Mouse (Mus musculus) kidney, embryonic 16.5 days (tissue): ENCODE measurements around the gene Tfrc. TPM values are rescaled to one million over a fixed set of nuclear protein-coding genes. Genes with fewer than 3 reads are reported as not detected.

Experiments
- ATAC-seq: fragments of 200-750 bp; cut with Nextera tagmentation; 2 replicates; pipeline ENCODE4 v1.8.0; 2017; ENCODE audit warnings: moderate TSS enrichment; ENCODE audit not compliant: low FRiP score, low TSS enrichment
- H3K27ac ChIP-seq: fragments of 300-500 bp; sonication (generic); 2 replicates; pipeline ENCODE4 v1.5.1; 2014; ENCODE audit warnings: low read length
- H3K27me3 ChIP-seq: fragments of 300-500 bp; sonication (generic); 2 replicates; pipeline ENCODE4 v1.6.1; 2014; ENCODE audit warnings: low read length, control low read depth, mixed read lengths; ENCODE audit not compliant: insufficient read depth
- H3K36me3 ChIP-seq: fragments of 300-500 bp; sonication (generic); 2 replicates; pipeline ENCODE4 v1.6.1; 2014; ENCODE audit warnings: low read length, control low read depth, mixed read lengths; ENCODE audit not compliant: insufficient read depth
- H3K4me1 ChIP-seq: fragments of 300-500 bp; sonication (generic); 2 replicates; pipeline ENCODE4 v1.6.1; 2014; ENCODE audit warnings: low read length, control low read depth, mixed read lengths; ENCODE audit not compliant: insufficient read depth
- H3K4me2 ChIP-seq: fragments of 300-500 bp; sonication (generic); replicated peaks from 2 replicates; pipeline ENCODE4 v1.6.1; 2014; ENCODE audit warnings: low read depth, low read length
- H3K4me3 ChIP-seq: fragments of 300-500 bp; sonication (generic); 2 replicates; pipeline ENCODE4 v1.5.1; 2014; ENCODE audit warnings: mild to moderate bottlenecking, low read length
- H3K9ac ChIP-seq: fragments of 300-500 bp; sonication (generic); replicated peaks from 2 replicates; pipeline ENCODE4 v1.6.1; 2014; ENCODE audit warnings: low read length
- H3K9me3 ChIP-seq: fragments of 300-500 bp; sonication (generic); 2 replicates; pipeline ENCODE4 v1.6.1; 2016; ENCODE audit warnings: low read length, control low read depth
- WGBS: fragments of 180-500 bp; shearing (Covaris S2); extraction: QIAGEN DNeasy Blood & Tissue Kit; methylation state at CpG from one replicate; pipeline ENCODE4 v1.1.7; 2014; 5-methylcytosine and 5-hydroxymethylcytosine counted together
- polyA plus RNA-seq: library from polyadenylated mRNA; unstranded; fragments of >200 nt; fragmentation: Nextera tagmentation; extraction: Ambion mirVana; gene quantifications from 2 replicates; pipeline ENCODE4 v1.2.1, GENCODE M21; 2015

Tfrc gene
- polyA plus RNA-seq, 1 experiment from 2014 or later, result 46.5 TPM

- Histone ChIP-seq H3K9ac (no peak overlapping the region), H3K9me3 (no peaks in the 10 kb centered on the region), H3K27ac (no peak overlapping the region), H3K4me2 (no peak overlapping the region), H3K4me1 (peaks cover 69% of the 10 kb centered on the region), H3K4me3 (no peak overlapping the region), H3K36me3 (0 out of 2 replicates have a peak, but pooled peaks cover 2% of the 10 kb centered on the region), H3K27me3 (no peaks in the 10 kb centered on the region)
- ATAC-seq, result no peak
- WGBS, result 83% methylated on average over 9 of the region's 9 CpGs
These were observed 54.6 kb downstream of the Tfrc start for GRCm38 (mm10) chr16:32663231-32663858.

GRCm38 (mm10) chr16:32664211-32664610 lies 55.5 kb downstream of the Tfrc start:
- Histone ChIP-seq H3K9me3 (no peaks in the 10 kb centered on the region), H3K27ac (no peak overlapping the region), H3K9ac (no peak overlapping the region), H3K4me3 (no peak overlapping the region), H3K4me1 (peaks cover 61% of the 10 kb centered on the region), H3K36me3 (peaks cover 2% of the 10 kb centered on the region; the same call in 1 of the 2 replicates), H3K27me3 (no peaks in the 10 kb centered on the region), H3K4me2 (no peak overlapping the region)
- WGBS, result 94% methylated on average over 2 of the region's 2 CpGs
- no peak for ATAC-seq

- Histone ChIP-seq H3K4me2 (no peak overlapping the region), H3K27me3 (no peaks in the 10 kb centered on the region), H3K9ac (no peak overlapping the region), H3K9me3 (no peaks in the 10 kb centered on the region), H3K4me3 (no peak overlapping the region), H3K27ac (peak overlapping the region; percentile 79), H3K4me1 (peaks cover 43% of the 10 kb centered on the region), H3K36me3 (peaks cover 11% of the 10 kb centered on the region; the same call in 1 of the 2 replicates)
- peak; percentile 40; the same call in 1 of the 2 replicates for ATAC-seq
- 72% methylated on average over 11 of the region's 11 CpGs for WGBS
These were observed 57.3 kb downstream of the Tfrc start for GRCm38 (mm10) chr16:32665851-32666665.

GRCm38 (mm10) chr16:32666671-32667551 lies 58.2 kb downstream of the Tfrc start:
- Histone ChIP-seq H3K27me3 (no peaks in the 10 kb centered on the region), H3K9ac (no peak overlapping the region), H3K4me3 (no peak overlapping the region), H3K36me3 (peaks cover 12% of the 10 kb centered on the region; the same call in 1 of the 2 replicates), H3K27ac (peak overlapping the region; percentile 79), H3K9me3 (no peaks in the 10 kb centered on the region), H3K4me1 (peaks cover 34% of the 10 kb centered on the region), H3K4me2 (no peak overlapping the region)
- ATAC-seq, result no peak
- 80% methylated on average over 9 of the region's 9 CpGs for WGBS

GRCm38 (mm10) chr16:32667552-32667872 lies 58.8 kb downstream of the Tfrc start:
- Histone ChIP-seq H3K36me3 (peaks cover 15% of the 10 kb centered on the region), H3K4me1 (peaks cover 33% of the 10 kb centered on the region), H3K9me3 (no peaks in the 10 kb centered on the region), H3K4me2 (no peak overlapping the region), H3K27me3 (no peaks in the 10 kb centered on the region), H3K9ac (no peak overlapping the region), H3K27ac (no peak overlapping the region), H3K4me3 (no peak overlapping the region)
- ATAC-seq, result no peak
- WGBS, result 59% methylated on average over 3 of the region's 3 CpGs

- 82% methylated on average over 10 of the region's 10 CpGs for whole genome bisulfite sequencing
- Histone ChIP-seq H3K36me3 (peaks cover 15% of the 10 kb centered on the region), H3K27ac (no peak overlapping the region)
These were observed 59.3 kb downstream of the Tfrc start for GRCm38 (mm10) chr16:32668030-32668429.

GRCm38 (mm10) chr16:32668472-32668871 lies 59.8 kb downstream of the Tfrc start:
- H3K9ac ChIP-seq, result no peak overlapping the region
- peaks cover 15% of the 10 kb centered on the region for H3K36me3 ChIP-seq
- no peaks in the 10 kb centered on the region for H3K9me3 ChIP-seq
- ATAC-seq, result no peak
- no peak overlapping the region for H3K27ac ChIP-seq
- H3K27me3 ChIP-seq, result no peaks in the 10 kb centered on the region
- no peak overlapping the region for H3K4me3 ChIP-seq
- no peak overlapping the region for H3K4me2 ChIP-seq
- WGBS, result 77% methylated on average over 4 of the region's 4 CpGs
- peaks cover 33% of the 10 kb centered on the region for H3K4me1 ChIP-seq

More at GRCm38 (mm10) chr16:32668030-32668429, 59.3 kb downstream of the Tfrc start:
- Histone ChIP-seq H3K27me3 (no peaks in the 10 kb centered on the region), H3K9ac (no peak overlapping the region), H3K4me3 (no peak overlapping the region), H3K4me1 (peaks cover 33% of the 10 kb centered on the region), H3K9me3 (no peaks in the 10 kb centered on the region), H3K4me2 (no peak overlapping the region)
- ATAC-seq, result no peak

GRCm38 (mm10) chr16:32669243-32669642 lies 60.5 kb downstream of the Tfrc start:
- no peaks in the 10 kb centered on the region for H3K9me3 ChIP-seq
- H3K27ac ChIP-seq, result no peak overlapping the region
- H3K4me2 ChIP-seq, result no peak overlapping the region
- no peak overlapping the region for H3K4me3 ChIP-seq
- 87% methylated on average over 10 of the region's 10 CpGs for WGBS
- peaks cover 19% of the 10 kb centered on the region for H3K36me3 ChIP-seq
- no peak overlapping the region for H3K9ac ChIP-seq
- no peaks in the 10 kb centered on the region for H3K27me3 ChIP-seq
- peaks cover 31% of the 10 kb centered on the region for H3K4me1 ChIP-seq
- no peak for ATAC-seq

- Histone ChIP-seq H3K4me3 (no peak overlapping the region), H3K4me2 (no peak overlapping the region), H3K27ac (no peak overlapping the region), H3K9ac (no peak overlapping the region), H3K27me3 (no peaks in the 10 kb centered on the region), H3K36me3 (peaks cover 20% of the 10 kb centered on the region), H3K9me3 (no peaks in the 10 kb centered on the region), H3K4me1 (peaks cover 27% of the 10 kb centered on the region)
- WGBS, result 86% methylated on average over 10 of the region's 10 CpGs
- no peak for ATAC-seq
These were observed 61.8 kb downstream of the Tfrc start for GRCm38 (mm10) chr16:32670354-32671124.
